Mouse (Mus musculus): ENCODE measurements around the gene Itgb5.

Itgb5 gene

GRCm38 (mm10) chr16:33904553-33904952, 75.1 kb downstream of the Itgb5 start:
- DNase-seq (ENCODE audit: low read depth, low spot score), result no peak

- no peak for DNase-seq (ENCODE audit: low read depth, low spot score)
These were observed 78.8 kb downstream of the Itgb5 start for GRCm38 (mm10) chr16:33908239-33908638.

GRCm38 (mm10) chr16:33914997-33915396, 85.5 kb downstream of the Itgb5 start:
- DNase-seq (ENCODE audit: low read depth, low spot score), result no peak

- DNase-seq (ENCODE audit: low read depth, low spot score), result no peak
These were observed 87.2 kb downstream of the Itgb5 start for GRCm38 (mm10) chr16:33916473-33917251.

- DNase-seq (ENCODE audit: low read depth, low spot score), result no peak
These were observed 87.9 kb downstream of the Itgb5 start for GRCm38 (mm10) chr16:33917390-33917789.

DNA sequence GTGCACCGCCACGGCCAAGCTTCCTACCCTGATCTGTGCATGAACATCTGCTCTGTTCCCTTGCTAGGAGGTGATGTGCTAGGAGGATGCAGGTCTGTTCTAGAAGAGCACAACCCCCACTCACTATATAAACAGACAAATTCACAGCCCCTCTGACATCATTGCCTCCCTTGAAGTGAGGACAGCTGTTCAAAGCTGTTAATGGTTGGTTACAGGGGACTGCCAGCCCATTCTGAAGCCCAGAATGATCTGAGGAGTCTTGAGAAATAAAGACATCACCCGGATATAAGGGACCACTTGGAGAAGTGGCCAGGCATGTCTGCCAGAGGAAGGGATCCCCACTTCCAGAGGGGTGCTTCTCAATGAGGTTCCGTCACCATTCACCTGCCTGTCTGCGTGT, 88.5 kb downstream of the Itgb5 start:
- DNase-seq (ENCODE audit: low read depth, low spot score), result no peak

DNA sequence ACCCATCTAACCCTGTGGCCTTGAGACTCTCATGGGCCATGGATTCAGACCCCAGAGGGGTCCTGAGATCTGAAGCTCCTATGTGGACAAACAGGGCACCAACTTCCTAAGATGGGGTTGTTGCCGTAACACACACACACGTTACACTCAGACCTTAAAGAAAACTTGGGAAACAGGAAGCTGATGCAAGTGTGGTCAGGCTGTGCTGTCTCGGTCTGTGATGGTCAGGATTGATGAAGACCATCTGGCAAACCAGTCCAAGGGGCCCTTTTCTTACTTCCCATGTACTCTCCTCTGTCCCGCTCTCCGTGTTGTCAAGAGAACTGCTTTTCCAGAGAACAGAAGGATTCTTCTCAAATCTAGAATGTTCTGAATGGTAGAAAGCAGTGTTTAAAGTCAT, 92.0 kb downstream of the Itgb5 start:
- DNase-seq (ENCODE audit: low read depth, low spot score), result no peak

DNA sequence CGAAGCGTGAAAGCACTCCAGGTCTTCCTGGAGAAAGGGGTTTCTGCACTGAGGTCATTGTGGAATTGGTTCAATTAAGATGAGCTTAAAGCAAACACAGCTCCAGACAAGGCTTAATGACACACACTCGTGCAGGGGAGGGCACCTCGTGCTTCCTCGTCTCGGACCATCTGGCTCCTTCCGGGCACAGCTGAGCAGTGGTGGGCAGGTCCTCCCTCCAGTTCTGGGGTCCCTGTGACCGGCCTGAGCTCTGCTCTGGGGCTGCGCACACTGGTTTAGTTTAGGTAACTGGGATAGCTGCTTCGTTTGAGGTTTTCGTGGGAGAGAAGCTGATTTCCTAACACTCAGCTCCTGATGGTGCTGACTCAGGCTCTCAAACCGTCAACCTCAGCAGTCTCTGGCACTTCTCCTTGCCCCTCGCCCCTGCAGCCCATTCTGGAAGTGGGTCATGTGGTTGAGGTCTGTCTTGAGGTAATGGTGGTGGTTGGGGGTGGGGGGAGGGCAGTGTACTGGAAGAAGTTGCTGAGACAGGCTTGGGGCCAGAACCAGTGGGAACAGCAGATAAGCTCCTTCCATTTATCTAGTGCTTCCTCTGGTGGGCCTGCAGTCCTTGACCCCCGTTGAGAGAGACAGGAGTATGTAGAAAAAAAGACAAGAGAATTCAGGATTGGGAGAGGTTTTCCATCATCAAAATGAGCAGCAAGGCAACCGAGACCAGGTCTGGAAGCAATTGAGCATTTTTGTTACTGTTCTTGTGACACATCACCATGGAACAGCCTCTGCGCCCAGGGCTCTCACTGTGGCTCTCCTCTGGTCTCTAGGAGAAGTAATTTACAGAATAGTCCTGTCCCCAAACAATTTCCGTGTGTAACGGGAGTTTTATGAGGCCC, 92.9 kb downstream of the Itgb5 start:
- DNase-seq (ENCODE audit: low read depth, low spot score), result peak; percentile 61

- DNase-seq (ENCODE audit: low read depth, low spot score), result no peak
These were observed 93.5 kb downstream of the Itgb5 start for GRCm38 (mm10) chr16:33923001-33923316.

DNA sequence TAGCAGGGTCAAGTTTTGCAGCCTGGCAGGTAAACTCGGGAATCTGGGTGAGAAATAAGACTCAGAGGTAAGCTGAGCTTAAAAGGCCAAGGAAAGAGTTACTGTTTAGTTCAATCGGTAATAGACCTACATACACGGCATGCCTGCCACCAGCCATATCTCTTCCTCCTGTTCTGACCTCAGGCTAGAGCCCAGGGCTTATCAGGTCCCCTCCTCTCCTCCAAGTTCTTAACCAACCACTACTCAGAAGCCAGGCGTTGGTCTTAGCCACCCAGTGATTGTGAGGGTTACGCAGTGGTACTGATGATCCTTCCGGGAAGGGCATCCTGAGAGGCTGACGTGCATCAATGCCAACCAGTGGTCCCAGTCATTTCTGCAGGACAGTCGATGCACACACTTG, 94.3 kb downstream of the Itgb5 start:
- no peak for DNase-seq (ENCODE audit: low read depth, low spot score)

DNA sequence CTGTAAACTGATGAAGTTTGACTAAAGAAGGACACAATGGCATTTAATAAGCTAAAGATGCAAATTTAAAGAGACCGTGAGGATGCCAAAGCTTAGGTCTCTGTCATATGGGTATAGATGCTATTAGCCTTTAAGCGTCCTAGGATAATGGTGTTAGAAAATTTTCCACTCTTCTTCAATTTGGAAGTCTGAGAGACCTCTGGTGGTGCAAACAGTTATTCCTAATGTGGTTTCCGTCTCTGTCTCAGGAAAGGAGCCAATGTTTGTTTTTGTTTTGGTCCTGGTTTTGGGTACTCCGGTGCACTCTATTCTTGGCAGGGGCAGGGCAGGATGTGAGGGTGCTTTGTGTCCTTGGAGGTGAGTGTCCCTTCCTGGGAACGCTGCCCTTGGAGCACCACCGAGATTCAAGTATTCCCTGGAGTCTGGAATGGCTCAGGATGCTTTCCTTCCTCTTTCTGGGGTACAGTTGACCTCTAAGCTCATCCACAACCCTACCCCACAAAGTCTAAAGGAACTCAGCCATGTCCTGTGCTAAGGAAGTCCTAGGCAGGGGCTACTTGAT, 97.9 kb downstream of the Itgb5 start:
- DNase-seq (ENCODE audit: low read depth, low spot score), result no peak

DNA sequence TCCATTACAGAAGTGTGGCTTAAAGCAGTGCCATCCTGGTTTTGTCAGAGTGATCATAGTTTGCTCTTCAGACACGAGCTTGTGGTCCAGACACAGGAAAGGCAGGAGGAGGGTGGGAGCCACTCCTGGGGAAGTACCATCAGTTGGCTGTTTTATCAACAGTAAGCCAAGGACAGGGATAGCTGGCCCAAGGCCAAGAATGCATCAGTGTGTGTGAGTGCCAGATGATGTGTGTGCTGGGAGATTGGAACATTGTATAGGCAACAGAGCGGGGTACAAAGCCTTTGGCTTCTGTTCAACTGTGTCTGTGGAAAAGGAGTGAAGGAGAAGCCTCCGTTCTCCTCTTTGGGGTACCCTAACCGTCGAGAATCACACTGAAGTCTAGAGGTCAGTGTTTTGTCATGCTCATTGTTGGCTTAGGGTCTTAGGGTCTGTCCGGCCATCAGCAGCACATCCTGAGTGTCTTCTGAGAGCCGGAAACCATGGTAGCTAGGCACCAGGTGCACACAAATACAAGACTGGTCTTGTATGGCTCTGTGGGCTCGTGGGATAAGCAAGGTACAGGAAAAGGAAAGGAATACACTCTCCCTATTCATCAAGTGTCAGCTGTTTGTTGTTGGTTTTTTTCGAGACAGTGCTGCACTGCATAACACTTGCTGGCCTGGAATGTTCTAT, 99.5 kb downstream of the Itgb5 start:
- no peak for DNase-seq (ENCODE audit: low read depth, low spot score)

DNA sequence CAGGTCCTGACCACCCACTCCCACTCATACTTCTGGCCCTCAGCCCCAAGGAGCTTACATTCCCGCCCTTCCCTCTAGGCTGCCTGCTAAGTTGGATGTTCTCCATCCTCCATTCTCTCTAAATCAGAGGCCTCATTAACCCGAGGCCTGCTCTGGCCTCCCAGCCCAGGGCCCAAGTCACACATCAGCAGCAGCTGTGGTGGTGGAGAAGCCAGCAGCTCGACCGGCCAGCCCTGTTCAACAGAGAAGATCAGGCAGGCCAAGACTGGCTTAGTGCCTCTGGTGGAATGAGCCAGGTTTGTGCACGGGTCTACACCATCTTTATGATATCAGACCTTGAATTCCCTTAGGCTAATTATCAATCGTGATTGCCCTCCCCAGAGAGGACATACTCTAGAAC, 101.3 kb downstream of the Itgb5 start:
- no peak for DNase-seq (ENCODE audit: low read depth, low spot score)

GRCm38 (mm10) chr16:33931682-33932081, 102.2 kb downstream of the Itgb5 start:
- DNase-seq (ENCODE audit: low read depth, low spot score), result no peak

DNA sequence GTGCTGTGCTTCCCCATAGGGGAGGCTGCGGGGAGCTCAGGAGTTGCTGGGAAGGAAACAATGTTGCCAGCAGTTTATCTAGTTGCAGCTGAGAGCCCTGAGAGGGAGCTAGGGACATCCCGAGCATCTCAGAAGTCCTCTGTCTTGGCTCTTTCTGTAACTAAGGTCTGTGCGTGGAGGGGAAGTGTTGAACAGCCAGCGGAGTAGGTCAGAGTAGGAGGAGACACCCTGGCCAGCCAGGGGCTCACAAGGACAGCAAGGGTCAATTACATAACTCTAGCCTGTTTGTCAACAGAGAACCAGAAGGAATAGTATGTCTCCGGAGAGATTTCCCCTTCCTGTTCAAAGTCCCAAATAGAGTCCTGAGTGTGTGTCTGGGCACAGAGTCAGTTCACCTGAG, 102.7 kb downstream of the Itgb5 start:
- no peak for DNase-seq (ENCODE audit: low read depth, low spot score)

DNA sequence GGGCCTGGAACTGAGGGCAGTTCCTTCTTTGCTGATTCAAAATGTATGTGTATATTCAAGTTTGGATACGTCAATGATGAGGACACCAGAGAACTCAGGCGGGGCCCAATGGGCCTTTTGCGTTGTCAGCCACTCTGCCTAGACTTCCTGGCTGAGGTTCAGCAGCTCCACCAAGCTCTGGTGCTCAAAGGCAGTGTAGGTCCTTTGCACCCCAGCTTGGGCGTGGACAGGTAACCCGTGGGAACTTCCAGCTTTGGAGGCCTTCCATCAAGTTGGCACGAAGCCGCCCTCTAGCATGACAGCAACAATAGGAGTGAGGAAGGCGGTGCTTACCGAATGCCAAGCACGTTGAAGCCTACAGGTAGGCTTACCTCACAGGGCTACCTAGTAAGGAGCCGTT, 103.9 kb downstream of the Itgb5 start:
- no peak for DNase-seq (ENCODE audit: low read depth, low spot score)

DNA sequence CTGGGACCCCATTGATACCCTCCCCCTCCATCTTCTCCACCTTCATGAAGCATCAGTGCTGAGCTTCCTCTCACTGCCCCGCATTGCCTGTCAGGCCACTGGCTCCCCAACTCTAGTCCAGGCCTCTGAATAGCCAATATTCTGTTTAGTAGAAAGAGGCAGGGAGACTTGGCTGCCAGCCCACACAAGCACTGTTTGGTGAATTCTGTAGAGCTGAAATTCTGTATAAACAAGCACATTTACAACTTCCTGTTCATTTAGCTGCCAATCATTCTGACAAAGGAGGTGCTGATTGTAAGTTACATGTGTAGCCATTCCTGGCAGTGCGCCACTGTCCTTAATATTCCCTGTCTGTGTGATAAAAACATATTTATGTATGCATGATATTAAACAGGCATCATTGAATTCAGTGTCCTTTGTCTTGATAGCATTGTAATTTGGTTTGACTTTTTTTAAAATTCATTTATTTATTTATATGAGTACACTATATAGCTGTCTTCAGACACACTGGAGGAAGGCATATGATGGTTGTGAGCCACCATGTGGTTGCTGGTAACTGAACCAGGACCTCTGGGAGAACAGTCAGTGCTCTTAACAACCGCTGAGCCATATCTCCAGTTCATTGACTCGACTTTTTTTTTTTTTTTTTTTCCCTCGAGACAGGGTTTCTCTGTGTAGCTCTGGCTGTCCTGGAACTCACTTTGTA, 105.4 kb downstream of the Itgb5 start:
- DNase-seq (ENCODE audit: low read depth, low spot score), result no peak

GRCm38 (mm10) chr16:33935407-33935785, 105.9 kb downstream of the Itgb5 start:
- DNase-seq (ENCODE audit: low read depth, low spot score), result no peak

- DNase-seq (ENCODE audit: low read depth, low spot score), result no peak
These were observed 107.4 kb downstream of the Itgb5 start for GRCm38 (mm10) chr16:33936885-33937284.

GRCm38 (mm10) chr16:33937567-33937966, 108.1 kb downstream of the Itgb5 start:
- no peak for DNase-seq (ENCODE audit: low read depth, low spot score)

DNA sequence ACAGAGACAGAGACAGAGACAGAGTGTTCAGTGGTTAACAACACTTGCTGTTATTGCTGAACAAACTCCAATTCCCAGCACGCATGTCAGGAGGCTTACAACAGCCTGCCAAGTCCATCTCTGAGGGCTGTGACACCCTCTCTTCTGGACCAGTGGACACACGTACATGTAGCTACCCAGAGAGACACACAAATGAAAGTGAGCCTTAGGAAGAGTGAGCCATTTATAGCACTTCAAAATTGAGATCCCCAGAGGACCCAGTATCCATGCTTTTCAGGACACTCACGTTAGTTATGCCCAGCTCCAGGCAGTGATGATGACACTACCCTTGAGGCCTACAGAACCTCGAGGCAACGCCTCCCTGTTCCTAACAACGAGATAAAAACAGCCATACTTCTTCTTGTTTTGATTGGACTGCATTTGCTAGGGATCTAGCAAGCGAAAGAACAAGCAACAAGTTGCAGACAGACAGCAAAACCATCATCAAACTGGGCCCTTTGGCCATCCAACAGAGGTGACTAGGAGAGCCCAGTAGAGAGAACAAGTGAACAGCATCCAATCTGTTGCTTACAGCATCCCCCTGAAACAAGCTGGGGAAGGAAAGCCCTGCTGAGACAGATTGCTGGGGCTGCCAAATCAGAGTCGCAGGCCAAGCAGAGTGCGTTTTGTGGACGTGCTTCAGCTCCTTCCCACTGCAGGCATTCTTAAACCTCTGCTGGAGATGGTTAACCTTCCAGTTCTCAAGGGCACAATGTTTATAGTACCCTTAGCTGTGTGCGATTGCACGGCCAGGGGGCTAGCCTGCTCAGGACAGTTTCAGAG, 109.1 kb downstream of the Itgb5 start:
- no peak for DNase-seq (ENCODE audit: low read depth, low spot score)
